ENCODE assay signal across 8 mouse cellular contexts in genomic region chr11:115564064-115564809, GRCm38 (mm10). TPM values are rescaled to one million over a fixed set of nuclear protein-coding genes. Genes with fewer than 3 reads are reported as not detected.
DNase-seq lines count a peak whose midpoint lies in the region; ATAC-seq lines count a peak whose summit lies in the region.

Nup85 (plus strand) TSS chr11:115564434.

- DNase-seq in adipocyte (ENCODE audit: low spot score) = peak; percentile 97
- DNase-seq in embryo, embryonic 10 days (ENCODE audit: low spot score) = peak; percentile 99
- peak; percentile 99 for DNase-seq in gastrocnemius, postnatal 10 days
- DNase-seq in induced T-regulatory cell, adult 2 months (ENCODE audit: low read depth) = peak; percentile 98
- peak; percentile 88 to 98 for DNase-seq in left cerebral cortex, adult 9 months (ENCODE audit: low spot score in 2 of 2)
- peak; percentile 99 for DNase-seq in right cerebral cortex, postnatal 14 days
- DNase-seq in urinary bladder, postnatal 36 days (ENCODE audit: low spot score in 2 of 2) = peak; percentile 93 to 96

- ATAC-seq in megakaryocyte progenitor cell, adult 5-6 weeks (replicated peaks; ENCODE audit: poor library complexity) = peak; percentile 95

RNA-seq across cellular contexts. Expression of gene Nup85, which starts in this region (rescaled TPM):
- 10 to 100 TPM; 23.5 to 33.2 TPM for total RNA-seq in gastrocnemius, postnatal 10 days (2021)
- total RNA-seq in megakaryocyte progenitor cell, adult 5-6 weeks (2015) = 131 and 149 TPM in 2 replicates
- 131 and 147 TPM in 2 replicates for total RNA-seq in megakaryocyte progenitor cell, adult 5-6 weeks (2017)

Comparison
In these comparisons a context has a peak if more than half of its experiments do, and no peak if none do; other contexts are left out.
1. Peak in every context shown above with its lines: DNase-seq and ATAC-seq.